Mouse (Mus musculus) intestine, embryonic 14.5 days (tissue): ENCODE measurements around the gene Arl5c. TPM values are rescaled to one million over a fixed set of nuclear protein-coding genes. Genes with fewer than 3 reads are reported as not detected.

Source experiments
- ATAC-seq: fragments of 200-750 bp; cut with Nextera tagmentation; replicated peaks from 2 replicates; pipeline ENCODE4 v1.8.0; 2017; ENCODE audit warnings: low read depth, moderate number of reproducible peaks, moderate TSS enrichment, moderate library complexity; ENCODE audit not compliant: low FRiP score, low TSS enrichment
- DNase-seq: peaks from one replicate; pipeline ENCODE4 v3.0.0-alpha.2; 2018; ENCODE audit warnings: low spot score
- H3K27ac ChIP-seq: fragments of 300-500 bp; sonication (generic); 2 replicates; pipeline ENCODE4 v1.5.1; 2014; ENCODE audit warnings: low read depth, mild to moderate bottlenecking, control low read depth
- H3K27me3 ChIP-seq: fragments of 300-500 bp; sonication (generic); replicated peaks from 2 replicates; pipeline ENCODE4 v1.6.1; 2014; ENCODE audit warnings: low read length, control low read depth; ENCODE audit not compliant: control insufficient read depth, insufficient read depth
- H3K36me3 ChIP-seq: fragments of 300-500 bp; sonication (generic); 2 replicates; pipeline ENCODE4 v1.6.1; 2014; ENCODE audit warnings: low read length, control low read depth; ENCODE audit not compliant: control insufficient read depth, insufficient read depth
- H3K4me1 ChIP-seq: fragments of 300-500 bp; sonication (generic); replicated peaks from 2 replicates; pipeline ENCODE4 v1.6.1; 2014; ENCODE audit warnings: low read length, control low read depth, mixed read lengths; ENCODE audit not compliant: control insufficient read depth, insufficient read depth
- H3K4me2 ChIP-seq: fragments of 300-500 bp; sonication (generic); 2 replicates; pipeline ENCODE4 v1.6.1; 2014; ENCODE audit warnings: low read length
- H3K4me3 ChIP-seq: fragments of 300-500 bp; sonication (generic); 2 replicates; pipeline ENCODE4 v1.5.1; 2014; ENCODE audit warnings: low read depth, low read length, control low read depth, mixed read lengths
- H3K9ac ChIP-seq: fragments of 300-500 bp; sonication (generic); 2 replicates; pipeline ENCODE4 v1.6.1; 2014; ENCODE audit warnings: mild to moderate bottlenecking, low read length
- H3K9me3 ChIP-seq: fragments of 300-500 bp; sonication (generic); 2 replicates; pipeline ENCODE4 v1.6.1; 2016; ENCODE audit warnings: low read length, control low read depth; ENCODE audit not compliant: control insufficient read depth
- WGBS: fragments of 180-500 bp; shearing (Covaris S2); extraction: QIAGEN DNeasy Blood & Tissue Kit; methylation state at CpG from one replicate; pipeline ENCODE4 v1.1.7; 2014; 5-methylcytosine and 5-hydroxymethylcytosine counted together
- polyA plus RNA-seq: library from polyadenylated mRNA; unstranded; fragments of >200 nt; fragmentation: Nextera tagmentation; extraction: Ambion mirVana; gene quantifications from 2 replicates; pipeline ENCODE4 v1.2.1, GENCODE M21; 2014

Arl5c gene
- polyA plus RNA-seq, 1 experiment from 2014 or later = 13.8 TPM

DNA sequence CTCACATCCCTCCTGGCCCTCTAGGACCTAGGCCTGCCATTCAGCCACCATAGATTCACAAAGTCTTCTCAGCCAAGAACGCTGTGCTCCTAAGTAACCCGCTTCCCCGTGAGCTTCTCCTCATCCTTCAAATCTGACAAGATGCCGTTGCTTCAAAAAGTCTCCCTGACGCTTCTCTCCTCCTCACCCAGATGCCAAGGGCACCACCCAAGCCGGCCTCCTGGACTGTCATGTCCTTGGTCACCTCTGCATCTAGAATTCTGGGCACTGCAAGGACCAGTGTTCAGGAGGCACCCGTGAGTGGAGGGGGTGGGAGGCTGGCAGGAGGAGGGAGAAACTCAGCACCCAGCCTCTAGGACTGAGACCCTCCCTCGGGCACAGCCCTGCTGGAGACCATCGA lies 13.3 kb downstream of the Arl5c start:
- no peak overlapping the region for H3K4me2 ChIP-seq
- H3K27ac ChIP-seq = no peak overlapping the region
- H3K4me1 ChIP-seq = no peaks in the 10 kb centered on the region; the same call in 1 of the 2 replicates
- H3K9ac ChIP-seq = no peak overlapping the region
- no peaks in the 10 kb centered on the region for H3K9me3 ChIP-seq
- H3K36me3 ChIP-seq = no peaks in the 10 kb centered on the region
- peaks cover 25% of the 10 kb centered on the region for H3K27me3 ChIP-seq
- H3K4me3 ChIP-seq = no peak overlapping the region
- ATAC-seq = no peak
- WGBS = 84% methylated on average over 9 of the region's 9 CpGs
- DNase-seq = no peak

- H3K27me3 ChIP-seq = peaks cover 16% of the 10 kb centered on the region
- no peak overlapping the region for H3K4me2 ChIP-seq
- H3K36me3 ChIP-seq = no peaks in the 10 kb centered on the region
- H3K9ac ChIP-seq = no peak overlapping the region
- ATAC-seq (no peak), DNase-seq (no peak)
- H3K9me3 ChIP-seq = no peaks in the 10 kb centered on the region
- H3K27ac ChIP-seq = no peak overlapping the region
- no peak overlapping the region for H3K4me3 ChIP-seq
- H3K4me1 ChIP-seq = no peaks in the 10 kb centered on the region
- 68% methylated on average over 9 of the region's 9 CpGs for WGBS
Measured at GRCm38 (mm10) chr11:97980531-97980966, 15.4 kb downstream of the Arl5c start.

GRCm38 (mm10) chr11:97979824-97980495 lies 16.0 kb downstream of the Arl5c start:
- WGBS = 68% methylated on average over 10 of the region's 10 CpGs
- no peak for DNase-seq

DNA sequence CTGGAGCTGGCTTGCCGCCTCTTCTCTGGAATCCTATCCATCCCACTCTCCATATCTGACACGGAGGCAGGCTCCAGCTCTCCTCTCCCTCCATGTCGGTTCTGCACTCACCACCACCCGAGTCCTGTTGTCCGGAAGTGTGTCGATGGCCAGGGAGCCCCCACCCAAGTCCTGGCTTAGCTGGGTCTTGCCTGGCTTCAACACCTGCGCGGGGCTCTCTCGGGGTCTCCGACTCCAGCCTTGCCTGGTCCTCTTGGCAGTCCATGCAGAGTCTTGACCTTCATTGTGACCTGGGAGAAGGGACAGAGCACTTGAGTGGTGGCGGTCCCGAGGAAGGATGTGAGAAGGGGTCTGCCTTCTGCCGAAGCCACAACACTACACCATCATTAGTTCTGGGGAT lies 17.6 kb downstream of the Arl5c start:
- Histone ChIP-seq H3K27ac (no peak overlapping the region), H3K4me3 (no peak overlapping the region), H3K4me2 (no peak overlapping the region), H3K4me1 (no peaks in the 10 kb centered on the region), H3K36me3 (no peaks in the 10 kb centered on the region), H3K27me3 (no peaks in the 10 kb centered on the region), H3K9me3 (no peaks in the 10 kb centered on the region), H3K9ac (no peak overlapping the region)
- ATAC-seq (no peak), DNase-seq (no peak)
- 81% methylated on average over 13 of the region's 13 CpGs for WGBS

More at GRCm38 (mm10) chr11:97979824-97980495, 16.0 kb downstream of the Arl5c start:
- H3K4me3 ChIP-seq = no peak overlapping the region
- no peaks in the 10 kb centered on the region for H3K36me3 ChIP-seq
- H3K9ac ChIP-seq = no peak overlapping the region
- H3K9me3 ChIP-seq = no peaks in the 10 kb centered on the region
- H3K27ac ChIP-seq = no peak overlapping the region
- H3K4me1 ChIP-seq = no peaks in the 10 kb centered on the region
- ATAC-seq = no peak
- peaks cover 10% of the 10 kb centered on the region for H3K27me3 ChIP-seq
- H3K4me2 ChIP-seq = no peak overlapping the region

- H3K4me2 ChIP-seq = no peak overlapping the region
- no peaks in the 10 kb centered on the region for H3K9me3 ChIP-seq
- no peak overlapping the region for H3K27ac ChIP-seq
- WGBS = 81% methylated on average over 5 of the region's 5 CpGs
- no peak overlapping the region for H3K9ac ChIP-seq
- ATAC-seq = no peak
- no peaks in the 10 kb centered on the region for H3K4me1 ChIP-seq
- no peak overlapping the region for H3K4me3 ChIP-seq
- H3K27me3 ChIP-seq = no peaks in the 10 kb centered on the region
- H3K36me3 ChIP-seq = no peaks in the 10 kb centered on the region
- DNase-seq = no peak
Measured at GRCm38 (mm10) chr11:97977797-97978196, 18.2 kb downstream of the Arl5c start.

DNA sequence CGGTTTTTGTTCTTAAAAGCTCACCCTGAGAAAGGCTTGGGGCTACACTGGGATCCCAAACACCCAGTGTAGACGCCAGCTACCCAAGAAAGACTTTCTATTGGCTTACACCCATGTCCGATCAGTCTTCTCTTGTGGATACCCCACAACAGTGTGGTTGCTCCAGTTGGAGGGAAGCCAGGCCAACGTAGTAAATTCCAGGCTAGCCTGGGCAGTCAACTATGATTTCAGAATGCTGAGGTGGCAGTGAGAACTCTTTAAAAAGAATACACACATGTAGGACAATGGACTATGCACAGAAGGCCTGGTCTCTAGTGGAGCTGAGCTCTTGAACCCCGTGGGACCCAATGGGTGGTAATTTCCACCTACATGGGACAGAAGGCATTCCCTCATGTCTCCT lies 21.2 kb downstream of the Arl5c start:
- H3K4me2 ChIP-seq = no peak overlapping the region
- H3K36me3 ChIP-seq = no peaks in the 10 kb centered on the region
- ATAC-seq = no peak
- H3K27ac ChIP-seq = no peak overlapping the region
- H3K4me1 ChIP-seq = no peaks in the 10 kb centered on the region
- no peaks in the 10 kb centered on the region for H3K27me3 ChIP-seq
- DNase-seq = no peak
- WGBS = 84% methylated on average over 5 of the region's 5 CpGs
- H3K9me3 ChIP-seq = no peaks in the 10 kb centered on the region
- no peak overlapping the region for H3K4me3 ChIP-seq
- no peak overlapping the region for H3K9ac ChIP-seq

GRCm38 (mm10) chr11:97974141-97974540 lies 21.8 kb downstream of the Arl5c start:
- WGBS = 90% methylated on average over 5 of the region's 5 CpGs
- H3K4me2 ChIP-seq = no peak overlapping the region
- no peaks in the 10 kb centered on the region for H3K4me1 ChIP-seq
- H3K9me3 ChIP-seq = no peaks in the 10 kb centered on the region
- no peak overlapping the region for H3K9ac ChIP-seq
- DNase-seq = no peak
- H3K27me3 ChIP-seq = no peaks in the 10 kb centered on the region
- H3K36me3 ChIP-seq = no peaks in the 10 kb centered on the region
- no peak for ATAC-seq
- H3K27ac ChIP-seq = no peak overlapping the region
- no peak overlapping the region for H3K4me3 ChIP-seq

- ATAC-seq = no peak
- no peak overlapping the region for H3K27ac ChIP-seq
Measured at GRCm38 (mm10) chr11:97972434-97972833, 23.5 kb downstream of the Arl5c start.

DNA sequence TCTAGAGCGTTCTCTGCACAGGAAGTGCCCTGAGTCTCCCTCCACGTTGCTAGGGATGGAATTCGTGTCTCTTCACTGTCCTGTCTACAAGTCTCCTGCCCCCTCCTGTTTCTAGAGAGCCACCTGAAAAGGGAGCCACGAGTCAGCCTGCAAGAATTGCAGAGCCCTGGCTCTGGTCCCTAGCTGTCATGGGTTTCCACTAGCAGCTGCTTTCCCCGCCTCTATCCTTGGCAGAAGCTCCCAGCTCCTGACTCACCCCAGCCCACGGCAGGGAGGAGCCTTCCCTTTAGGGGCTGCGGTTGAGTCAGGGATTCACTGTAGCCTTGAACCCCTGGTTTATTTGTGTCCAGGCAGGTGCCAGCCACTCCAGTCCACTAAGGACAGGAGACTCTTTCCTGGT lies 24.7 kb downstream of the Arl5c start:
- Histone ChIP-seq H3K9me3 (no peaks in the 10 kb centered on the region), H3K4me2 (no peak overlapping the region), H3K27me3 (no peaks in the 10 kb centered on the region), H3K9ac (no peak overlapping the region), H3K4me3 (no peak overlapping the region), H3K36me3 (no peaks in the 10 kb centered on the region), H3K4me1 (no peaks in the 10 kb centered on the region), H3K27ac (no peak overlapping the region)
- WGBS = 24% methylated on average over 7 of the region's 7 CpGs
- ATAC-seq (no peak), DNase-seq (peak; percentile 54)

More at GRCm38 (mm10) chr11:97972434-97972833, 23.5 kb downstream of the Arl5c start:
- Histone ChIP-seq H3K4me3 (no peak overlapping the region), H3K9ac (no peak overlapping the region), H3K4me1 (no peaks in the 10 kb centered on the region), H3K36me3 (no peaks in the 10 kb centered on the region), H3K9me3 (no peaks in the 10 kb centered on the region), H3K27me3 (no peaks in the 10 kb centered on the region), H3K4me2 (no peak overlapping the region)
- DNase-seq = no peak
- WGBS = 78% methylated on average over 2 of the region's 2 CpGs
